ENCODE assay signal across 8 mouse cellular contexts in genomic region chr11:80383626-80384046, GRCm38 (mm10). TPM values are rescaled to one million over a fixed set of nuclear protein-coding genes. Genes with fewer than 3 reads are reported as not detected.
DNase-seq lines count a peak whose midpoint lies in the region; ATAC-seq and TF ChIP-seq lines count a peak whose summit lies in the region.

No protein-coding gene starts in this region.

- H3K9ac ChIP-seq in heart, embryonic 14.5 days (ENCODE audit: low read length), result peak overlapping the region; percentile 100
- H3K9ac ChIP-seq in liver, embryonic 14.5 days (replicated peaks), result peak overlapping the region; percentile 95
- peak overlapping the region; percentile 93 for H3K9ac ChIP-seq in neural tube, embryonic 14.5 days (replicated peaks; ENCODE audit: low read depth, low read length)

- H3K4me2 ChIP-seq in heart, embryonic 14.5 days (ENCODE audit: low read length), result peak overlapping the region; percentile 85
- no peak overlapping the region for H3K4me2 ChIP-seq in liver, embryonic 14.5 days (ENCODE audit: low read depth)
- H3K4me2 ChIP-seq in neural tube, embryonic 14.5 days (ENCODE audit: low read depth, low read length), result peak overlapping the region; percentile 21; the same call in 1 of the 2 replicates

- no peak for TF ChIP-seq CTCF in spleen, adult 2 months (IDR thresholded peaks at IDR 0.05; ENCODE audit: extremely low read depth, insufficient read depth, insufficient read length, insufficient replicate concordance)
- TF ChIP-seq CTCF in liver, embryonic 14.5 days (IDR thresholded peaks at IDR 0.05; ENCODE audit: low read depth), result no peak

- no peaks in the 10 kb centered on the region for H3K27me3 ChIP-seq in spleen, adult 2 months (ENCODE audit: control insufficient read depth, insufficient read depth, low read length)
- H3K27me3 ChIP-seq in heart, embryonic 14.5 days (ENCODE audit: control insufficient read depth, insufficient read depth, low read length), result no peaks in the 10 kb centered on the region
- H3K27me3 ChIP-seq in liver, embryonic 14.5 days (ENCODE audit: control insufficient read depth, insufficient read depth, low read length), result no peaks in the 10 kb centered on the region
- H3K27me3 ChIP-seq in neural tube, embryonic 14.5 days (ENCODE audit: control insufficient read depth, insufficient read depth, low read length), result no peaks in the 10 kb centered on the region

- no peak for TF ChIP-seq POLR2A in spleen, adult 2 months (IDR thresholded peaks at IDR 0.05; ENCODE audit: low read depth, low read length)

- H3K36me3 ChIP-seq in spleen, adult 2 months (ENCODE audit: control insufficient read depth, insufficient read depth, low read length), result peaks cover 16% of the 10 kb centered on the region
- peaks cover 33% of the 10 kb centered on the region for H3K36me3 ChIP-seq in heart, embryonic 14.5 days (ENCODE audit: control insufficient read depth, insufficient read depth, low read length)
- peaks cover 40% of the 10 kb centered on the region for H3K36me3 ChIP-seq in liver, embryonic 14.5 days (replicated peaks; ENCODE audit: control insufficient read depth, insufficient read depth, low read depth)
- peaks cover 10% of the 10 kb centered on the region for H3K36me3 ChIP-seq in neural tube, embryonic 14.5 days (ENCODE audit: control insufficient read depth, insufficient read depth, low read length)

- DNase-seq in spleen, adult 2 months (ENCODE audit: low read depth in 1 of 2, low spot score in 2 of 2), result peak; percentile 30 to 39
- no peak for DNase-seq in spleen, adult 12 weeks (ENCODE audit: low spot score)
- DNase-seq in c-Kit-positive CD71-negative TER-119-negative erythroid progenitor cells, embryonic 14.5 days (ENCODE audit: low read depth), result peak; percentile 62
- peak; percentile 64 to 73 (median 68) for DNase-seq in liver, embryonic 14.5 days (ENCODE audit: low read depth in 3 of 3, low spot score in 3 of 3)
- DNase-seq in left cerebral cortex, adult 11 months (ENCODE audit: low spot score), result no peak
- no peak for DNase-seq in right cerebral cortex, postnatal 25 days

- peak overlapping the region; percentile 96 for H3K27ac ChIP-seq in spleen, adult 2 months (ENCODE audit: insufficient read depth, low read length)
- peak overlapping the region; percentile 93 to 95 for H3K27ac ChIP-seq in heart, embryonic 14.5 days (replicated peaks in 1 of 2; ENCODE audit: control insufficient read depth in 1 of 2, insufficient read depth in 1 of 2, low read depth in 2 of 2, low read length in 2 of 2)
- H3K27ac ChIP-seq in liver, embryonic 14.5 days, result peak overlapping the region; percentile 96
- H3K27ac ChIP-seq in neural tube, embryonic 14.5 days (ENCODE audit: low read depth, low read length), result peak overlapping the region; percentile 87

- TF ChIP-seq EP300 in liver, embryonic 14.5 days (IDR thresholded peaks at IDR 0.05; ENCODE audit: low read depth), result peak; percentile 22; the same call in 1 of the 2 replicates

- WGBS in spleen, adult 2 months, result under 1% methylated on average over 20 of the region's 20 CpGs
- under 1% methylated on average over 20 of the region's 20 CpGs for WGBS in heart, embryonic 14.5 days
- under 1% methylated on average over 20 of the region's 20 CpGs for WGBS in liver, embryonic 14.5 days (ENCODE audit: insufficient replicate concordance)
- WGBS in neural tube, embryonic 14.5 days, result under 1% methylated on average over 20 of the region's 20 CpGs

- H3K9me3 ChIP-seq in heart, embryonic 14.5 days (ENCODE audit: control insufficient read depth, low read length), result no peaks in the 10 kb centered on the region
- H3K9me3 ChIP-seq in liver, embryonic 14.5 days (ENCODE audit: control insufficient read depth, low read length), result no peaks in the 10 kb centered on the region
- no peaks in the 10 kb centered on the region for H3K9me3 ChIP-seq in neural tube, embryonic 14.5 days (ENCODE audit: control insufficient read depth, low read length)

- H3K4me1 ChIP-seq in spleen, adult 2 months (ENCODE audit: control insufficient read depth, insufficient read depth, insufficient read length), result peaks cover 2% of the 10 kb centered on the region; the same call in 1 of the 2 replicates
- peaks cover 0 to 30% of the 10 kb centered on the region in 2 experiments; a peak in 3 of 4 replicates for H3K4me1 ChIP-seq in heart, embryonic 14.5 days (ENCODE audit: control insufficient read depth in 2 of 2, insufficient read depth in 2 of 2, low read length in 2 of 2)
- H3K4me1 ChIP-seq in liver, embryonic 14.5 days (replicated peaks; ENCODE audit: control insufficient read depth in 2 of 2, insufficient read depth in 2 of 2, low read length in 1 of 2), result peaks cover 14 to 15% of the 10 kb centered on the region in 2 experiments
- H3K4me1 ChIP-seq in neural tube, embryonic 14.5 days (ENCODE audit: control insufficient read depth, insufficient read depth, low read length), result peaks cover 23% of the 10 kb centered on the region

- peak overlapping the region; percentile 94 for H3K4me3 ChIP-seq in spleen, adult 2 months (ENCODE audit: extremely low read depth, insufficient read depth, insufficient read length)
- H3K4me3 ChIP-seq in heart, embryonic 14.5 days (ENCODE audit: control insufficient read depth in 1 of 2, insufficient read depth in 1 of 2, low read depth in 1 of 2, low read length in 2 of 2), result peak overlapping the region; percentile 91 to 97
- H3K4me3 ChIP-seq in liver, embryonic 14.5 days (ENCODE audit: insufficient read depth in 1 of 2, low read depth in 2 of 2, low read length in 2 of 2), result peak overlapping the region; percentile 95 to 99
- peak overlapping the region; percentile 86 for H3K4me3 ChIP-seq in neural tube, embryonic 14.5 days (ENCODE audit: low read depth, low read length)

- ATAC-seq in heart, embryonic 14.5 days (ENCODE audit: insufficient number of reproducible peaks, insufficient read depth, low FRiP score, low read depth), result no peak
- ATAC-seq in liver, embryonic 14.5 days (ENCODE audit: insufficient read depth), result peak; percentile 54
- ATAC-seq in neural tube, embryonic 14.5 days (ENCODE audit: low read depth), result peak; percentile 15; the same call in 1 of the 2 replicates

RNA-seq across cellular contexts. Expression of gene Zfp207, which starts 0.6 kb away (rescaled TPM):
- 64.0 and 67.3 TPM in 2 replicates for polyA plus RNA-seq in spleen, adult 2 months (2012; rRNA removed)
- 163 and 165 TPM in 2 replicates for polyA plus RNA-seq in heart, embryonic 14.5 days (2014; fragmentation: Nextera tagmentation; extraction: Ambion mirVana)
- 65.7 and 79.3 TPM in 2 replicates for polyA plus RNA-seq in liver, embryonic 14.5 days (2012; rRNA removed)
- polyA plus RNA-seq in liver, embryonic 14.5 days (2014; fragmentation: Nextera tagmentation; extraction: Ambion mirVana), result 106 and 109 TPM in 2 replicates
- polyA plus RNA-seq in neural tube, embryonic 14.5 days (2014; fragmentation: Nextera tagmentation; extraction: Ambion mirVana), result 211 and 212 TPM in 2 replicates

RNA-seq across cellular contexts. Expression of gene 5730455P16Rik, which starts 5.8 kb away (rescaled TPM):
- 3.5 and 4.7 TPM in 2 replicates for polyA plus RNA-seq in spleen, adult 2 months (2012; rRNA removed)
- 17.1 and 19.8 TPM in 2 replicates for polyA plus RNA-seq in heart, embryonic 14.5 days (2014; fragmentation: Nextera tagmentation; extraction: Ambion mirVana)
- 1.6 and 2.4 TPM in 2 replicates for polyA plus RNA-seq in liver, embryonic 14.5 days (2012; rRNA removed)
- polyA plus RNA-seq in liver, embryonic 14.5 days (2014; fragmentation: Nextera tagmentation; extraction: Ambion mirVana), result 5.0 and 5.1 TPM in 2 replicates
- polyA plus RNA-seq in neural tube, embryonic 14.5 days (2014; fragmentation: Nextera tagmentation; extraction: Ambion mirVana), result 37.2 and 46.4 TPM in 2 replicates

RNA-seq across cellular contexts. Expression of gene Psmd11, which starts 44.8 kb away (rescaled TPM):
- polyA plus RNA-seq in spleen, adult 2 months (2012; rRNA removed), result 21.3 and 36.0 TPM in 2 replicates
- 174 and 182 TPM in 2 replicates for polyA plus RNA-seq in heart, embryonic 14.5 days (2014; fragmentation: Nextera tagmentation; extraction: Ambion mirVana)
- polyA plus RNA-seq in liver, embryonic 14.5 days (2012; rRNA removed), result 35.6 and 56.8 TPM in 2 replicates
- 152 and 155 TPM in 2 replicates for polyA plus RNA-seq in liver, embryonic 14.5 days (2014; fragmentation: Nextera tagmentation; extraction: Ambion mirVana)
- polyA plus RNA-seq in neural tube, embryonic 14.5 days (2014; fragmentation: Nextera tagmentation; extraction: Ambion mirVana), result 255 and 303 TPM in 2 replicates

Comparison
In these comparisons a context has a peak if more than half of its experiments do, and no peak if none do; other contexts are left out.
1. DNase-seq: peak in spleen, adult 2 months (2 of 2), c-Kit-positive CD71-negative TER-119-negative erythroid progenitor cells, embryonic 14.5 days (single experiment) and liver, embryonic 14.5 days (3 of 3); none in spleen, adult 12 weeks (single experiment), left cerebral cortex, adult 11 months (single experiment) and right cerebral cortex, postnatal 25 days (single experiment).
2. Peak in every context shown above with its lines, with median percentiles within 50 percentile points of each other: H3K27ac ChIP-seq, H3K4me3 ChIP-seq and H3K9ac ChIP-seq.